Mouse (Mus musculus) mouse trophoblast stem cell (cell line): ENCODE measurements around the gene Gm2007.
"Not testable (repeated sequence)": the region's sequence is repeated elsewhere in the genome, so short reads cannot be mapped to it uniquely, and the experiment has no call there.

Experiments used
- in situ Hi-C, 2 experiments: fragments of 300-500 bp; cut with MseI, MboI; formaldehyde crosslinking; loops; 2 replicates in 1 of 2; 3 replicates in 1 of 2; pipeline ENCODE4 v1.15.1; 2025

Gm2007 gene

DNA sequence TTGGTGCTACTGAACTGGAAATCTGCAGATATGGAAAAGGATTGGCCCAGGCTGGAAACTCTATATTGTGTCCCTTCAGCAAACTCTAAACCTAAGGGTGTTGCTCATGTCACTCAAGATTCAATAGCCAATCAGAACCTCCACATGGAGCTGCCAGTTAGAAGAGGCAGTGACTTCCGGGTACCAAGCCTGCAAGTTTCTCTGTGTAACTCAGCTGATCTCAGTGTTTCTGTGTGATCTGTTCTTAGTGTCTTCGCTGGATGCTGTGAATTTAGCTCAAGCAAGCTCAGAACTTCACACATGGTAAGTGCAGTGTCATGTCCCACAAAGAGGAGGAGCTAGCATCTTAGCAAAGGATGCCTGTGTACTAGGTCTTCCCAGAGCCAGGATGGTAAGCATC, at the start of gene Gm2007:
Gene Gm2007 (plus strand): TSS at position 301 of the 400 bp plus-strand sequence.
- in situ Hi-C loops, result not testable (repeated sequence)

DNA sequence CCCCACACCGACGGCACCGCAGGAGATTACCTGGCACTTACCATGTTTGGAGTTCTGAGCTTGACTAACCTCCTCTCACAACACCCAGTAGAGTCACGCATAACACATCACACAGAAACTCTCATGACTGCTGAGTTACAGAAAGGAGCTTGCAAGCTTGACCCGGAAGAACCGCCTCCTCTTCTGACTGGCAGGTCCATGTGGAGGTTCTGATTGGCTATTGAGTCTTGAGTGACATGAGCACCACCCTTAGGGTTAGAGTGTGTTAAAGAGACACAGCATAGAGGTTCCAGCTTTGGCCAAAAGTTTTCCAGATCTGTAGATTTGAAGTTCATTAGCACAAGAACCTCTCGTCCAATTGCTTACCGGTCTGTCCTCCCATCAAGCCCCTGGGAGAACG, 37.8 kb upstream of the Gm2007 start, which contains the start of gene Zfp969:
Gene Zfp969 (minus strand): TSS at position 101 of the 400 bp plus-strand sequence.
- in situ Hi-C loops, result not testable (repeated sequence)

DNA sequence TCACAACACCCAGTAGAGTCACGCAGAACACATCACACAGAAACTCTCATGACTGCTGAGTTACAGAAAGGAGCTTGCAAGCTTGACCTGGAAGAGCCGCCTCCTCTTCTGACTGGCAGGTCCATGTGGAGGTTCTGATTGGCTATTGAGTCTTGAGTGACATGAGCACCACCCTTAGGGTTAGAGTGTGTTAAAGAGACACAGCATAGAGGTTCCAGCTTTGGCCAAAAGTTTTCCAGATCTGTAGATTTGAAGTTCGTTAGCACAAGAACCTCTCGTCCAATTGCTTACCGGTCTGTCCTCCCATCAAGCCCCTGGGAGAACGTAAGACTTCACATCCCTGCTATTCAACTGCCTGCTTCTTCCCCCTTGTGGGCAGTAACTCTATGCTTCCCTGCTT, 59.7 kb downstream of the Gm2007 start, which contains the start of gene Gm14288:
Gene Gm14288 (minus strand): TSS at position 101 of the 400 bp plus-strand sequence.
- in situ Hi-C loops, result not testable (repeated sequence)
